Mouse (Mus musculus) kidney, embryonic 14.5 days (tissue): ENCODE data around the gene Pspc1. TPM values are rescaled to one million over a fixed set of nuclear protein-coding genes. Genes with fewer than 3 reads are reported as not detected.

Experiments used
- ATAC-seq: fragments of 200-750 bp; cut with Nextera tagmentation; 2 replicates; pipeline ENCODE4 v1.8.0; 2017; ENCODE audit warnings: moderate number of reproducible peaks, mild to moderate bottlenecking, moderate TSS enrichment, moderate library complexity; ENCODE audit not compliant: low FRiP score, low TSS enrichment
- H3K27ac ChIP-seq: fragments of 300-500 bp; sonication (generic); 2 replicates; pipeline ENCODE4 v1.5.1; 2014; ENCODE audit warnings: low read depth, mild to moderate bottlenecking, low read length, moderate library complexity, mixed read lengths
- H3K27me3 ChIP-seq: fragments of 300-500 bp; sonication (generic); 2 replicates; pipeline ENCODE4 v1.6.1; 2014; ENCODE audit warnings: mild to moderate bottlenecking, low read length; ENCODE audit not compliant: control insufficient read depth, insufficient read depth
- H3K36me3 ChIP-seq: fragments of 300-500 bp; sonication (generic); 2 replicates; pipeline ENCODE4 v1.6.1; 2014; ENCODE audit warnings: low read length, mixed read lengths; ENCODE audit not compliant: control insufficient read depth, insufficient read depth
- H3K4me1 ChIP-seq: fragments of 300-500 bp; sonication (generic); 2 replicates; pipeline ENCODE4 v1.6.1; 2014; ENCODE audit warnings: low read length, mixed read lengths; ENCODE audit not compliant: control insufficient read depth, insufficient read depth
- H3K4me2 ChIP-seq: fragments of 300-500 bp; sonication (generic); replicated peaks from 2 replicates; pipeline ENCODE4 v1.6.1; 2014; ENCODE audit warnings: low read depth, mild to moderate bottlenecking, low read length
- H3K4me3 ChIP-seq: fragments of 300-500 bp; sonication (generic); 2 replicates; pipeline ENCODE4 v1.5.1; 2014; ENCODE audit warnings: mild to moderate bottlenecking, low read length
- H3K9ac ChIP-seq: fragments of 300-500 bp; sonication (generic); 2 replicates; pipeline ENCODE4 v1.6.1; 2014; ENCODE audit warnings: low read depth, mild to moderate bottlenecking, low read length, moderate library complexity
- H3K9me3 ChIP-seq: fragments of 300-500 bp; sonication (generic); 2 replicates; pipeline ENCODE4 v1.6.1; 2016; ENCODE audit warnings: low read length; ENCODE audit not compliant: control insufficient read depth
- WGBS: fragments of 180-500 bp; shearing (Covaris S2); extraction: QIAGEN DNeasy Blood & Tissue Kit; methylation state at CpG from one replicate; pipeline ENCODE4 v1.1.7; 2014; 5-methylcytosine and 5-hydroxymethylcytosine counted together
- polyA plus RNA-seq: library from polyadenylated mRNA; unstranded; fragments of >200 nt; fragmentation: Nextera tagmentation; extraction: Ambion mirVana; gene quantifications from 2 replicates; pipeline ENCODE4 v1.2.1, GENCODE M21; 2014

Gene Pspc1
- polyA plus RNA-seq, 1 experiment from 2014 or later, result 46.7 TPM

- H3K9me3 ChIP-seq, result no peaks in the 10 kb centered on the region
- no peak overlapping the region for H3K27ac ChIP-seq
- no peak overlapping the region for H3K4me2 ChIP-seq
- no peak for ATAC-seq
- no peak overlapping the region for H3K4me3 ChIP-seq
- 98% methylated on average over 1 of the region's 1 CpGs for WGBS
- no peaks in the 10 kb centered on the region for H3K4me1 ChIP-seq
- H3K27me3 ChIP-seq, result no peaks in the 10 kb centered on the region
- H3K9ac ChIP-seq, result no peak overlapping the region
- peaks cover 22% of the 10 kb centered on the region for H3K36me3 ChIP-seq
These were observed 37.9 kb downstream of the Pspc1 start for GRCm38 (mm10) chr14:56740175-56740574.

- peaks cover 8% of the 10 kb centered on the region; the same call in 1 of the 2 replicates for H3K36me3 ChIP-seq
- no peak overlapping the region for H3K9ac ChIP-seq
- ATAC-seq, result no peak
- no peak overlapping the region for H3K4me2 ChIP-seq
- H3K27me3 ChIP-seq, result no peaks in the 10 kb centered on the region
- H3K9me3 ChIP-seq, result no peaks in the 10 kb centered on the region
- no peak overlapping the region for H3K4me3 ChIP-seq
- no peaks in the 10 kb centered on the region for H3K4me1 ChIP-seq
- 91% methylated on average over 1 of the region's 1 CpGs for WGBS
- no peak overlapping the region for H3K27ac ChIP-seq
These were observed 51.6 kb downstream of the Pspc1 start for GRCm38 (mm10) chr14:56726493-56726892.

- H3K36me3 ChIP-seq, result peaks cover 2% of the 10 kb centered on the region; the same call in 1 of the 2 replicates
- H3K9me3 ChIP-seq, result no peaks in the 10 kb centered on the region
- no peak overlapping the region for H3K27ac ChIP-seq
- H3K4me3 ChIP-seq, result no peak overlapping the region
- WGBS, result 75% methylated on average over 4 of the region's 4 CpGs
- H3K4me2 ChIP-seq, result no peak overlapping the region
- no peaks in the 10 kb centered on the region for H3K27me3 ChIP-seq
- no peak for ATAC-seq
- 0 out of 2 replicates have a peak, but pooled peaks cover 3% of the 10 kb centered on the region for H3K4me1 ChIP-seq
- H3K9ac ChIP-seq, result no peak overlapping the region
These were observed 72.4 kb downstream of the Pspc1 start for GRCm38 (mm10) chr14:56705687-56706086.

GRCm38 (mm10) chr14:56702644-56703043, 75.5 kb downstream of the Pspc1 start:
- no peaks in the 10 kb centered on the region for H3K27me3 ChIP-seq
- no peaks in the 10 kb centered on the region for H3K9me3 ChIP-seq
- no peak for ATAC-seq
- no peak overlapping the region for H3K9ac ChIP-seq
- no peak overlapping the region for H3K4me2 ChIP-seq
- peaks cover 28% of the 10 kb centered on the region for H3K36me3 ChIP-seq
- 0 out of 2 replicates have a peak, but pooled peaks cover 3% of the 10 kb centered on the region for H3K4me1 ChIP-seq
- no peak overlapping the region for H3K27ac ChIP-seq
- no peak overlapping the region for H3K4me3 ChIP-seq
- WGBS, result 94% methylated on average over 4 of the region's 4 CpGs

GRCm38 (mm10) chr14:56697836-56698235, 80.3 kb downstream of the Pspc1 start:
- Histone ChIP-seq H3K4me2 (no peak overlapping the region), H3K27me3 (no peaks in the 10 kb centered on the region), H3K4me1 (no peaks in the 10 kb centered on the region), H3K27ac (no peak overlapping the region), H3K4me3 (no peak overlapping the region), H3K36me3 (peaks cover 74% of the 10 kb centered on the region), H3K9ac (no peak overlapping the region), H3K9me3 (no peaks in the 10 kb centered on the region)
- no peak for ATAC-seq
- 90% methylated on average over 5 of the region's 5 CpGs for WGBS

- H3K36me3 ChIP-seq, result peaks cover 93% of the 10 kb centered on the region
- H3K27ac ChIP-seq, result no peak overlapping the region
- WGBS, result 78% methylated on average over 3 of the region's 3 CpGs
- H3K9me3 ChIP-seq, result no peaks in the 10 kb centered on the region
- no peaks in the 10 kb centered on the region for H3K27me3 ChIP-seq
- ATAC-seq, result no peak
- no peak overlapping the region for H3K9ac ChIP-seq
- H3K4me2 ChIP-seq, result no peak overlapping the region
- no peaks in the 10 kb centered on the region for H3K4me1 ChIP-seq
- no peak overlapping the region for H3K4me3 ChIP-seq
These were observed 82.6 kb downstream of the Pspc1 start for GRCm38 (mm10) chr14:56695495-56695894.

- Histone ChIP-seq H3K4me2 (no peak overlapping the region), H3K4me3 (no peak overlapping the region), H3K27me3 (no peaks in the 10 kb centered on the region), H3K4me1 (no peaks in the 10 kb centered on the region), H3K36me3 (peaks cover 93% of the 10 kb centered on the region), H3K9ac (no peak overlapping the region), H3K9me3 (no peaks in the 10 kb centered on the region), H3K27ac (no peak overlapping the region)
- no peak for ATAC-seq
- 76% methylated on average over 1 of the region's 1 CpGs for WGBS
These were observed 88.3 kb downstream of the Pspc1 start for GRCm38 (mm10) chr14:56689766-56690165.

- ATAC-seq, result no peak
- Histone ChIP-seq H3K4me1 (no peaks in the 10 kb centered on the region), H3K27me3 (no peaks in the 10 kb centered on the region), H3K4me2 (no peak overlapping the region), H3K4me3 (no peak overlapping the region), H3K9ac (no peak overlapping the region), H3K9me3 (no peaks in the 10 kb centered on the region), H3K27ac (no peak overlapping the region), H3K36me3 (peaks cover 93% of the 10 kb centered on the region)
- WGBS, result 86% methylated on average over 1 of the region's 1 CpGs
These were observed 89.0 kb downstream of the Pspc1 start for GRCm38 (mm10) chr14:56689116-56689515.

GRCm38 (mm10) chr14:56685426-56685825, 92.7 kb downstream of the Pspc1 start:
- Histone ChIP-seq H3K9me3 (no peaks in the 10 kb centered on the region), H3K4me1 (no peaks in the 10 kb centered on the region), H3K27ac (no peak overlapping the region), H3K27me3 (no peaks in the 10 kb centered on the region), H3K9ac (no peak overlapping the region), H3K36me3 (peaks cover 77% of the 10 kb centered on the region), H3K4me3 (no peak overlapping the region), H3K4me2 (no peak overlapping the region)
- whole genome bisulfite sequencing, result 12% methylated on average over 1 of the region's 1 CpGs
- ATAC-seq, result no peak
